10 mouse cellular contexts compared by ENCODE assay signal in genomic region chr2:165901127-165901384, GRCm38 (mm10). TPM values are rescaled to one million over a fixed set of nuclear protein-coding genes. Genes with fewer than 3 reads are reported as not detected.
DNase-seq lines count a peak whose midpoint lies in the region; ATAC-seq and TF ChIP-seq lines count a peak whose summit lies in the region.
"Had no signal": no experiment of that assay in that cellular context is flagged by ENCODE, and none has a peak within 500 bp of the region (broad histone marks: within the 10 kb centered on the region; RNA-seq: fewer than 3 reads in every experiment).

No protein-coding gene starts in this region.

- intact Hi-C loops in heart, adult 2 months (cut with DNase I): no loop called here

- ATAC-seq in embryonic facial prominence, embryonic 12.5 days (ENCODE audit: insufficient number of reproducible peaks, insufficient read depth, low FRiP score, low TSS enrichment): no peak
- ATAC-seq in liver, embryonic 13.5 days (ENCODE audit: low read depth): no peak

- H3K9ac ChIP-seq in heart, adult 2 months (ENCODE audit: low read depth, low read length): no peak overlapping the region
- H3K9ac ChIP-seq in embryonic facial prominence, embryonic 12.5 days: no peak overlapping the region
- H3K9ac ChIP-seq in liver, embryonic 13.5 days: peak overlapping the region; percentile 27; the same call in 1 of the 2 replicates

- H3K27ac ChIP-seq in heart, embryonic 10.5 days: peak overlapping the region; percentile 94
- no peak overlapping the region for H3K27ac ChIP-seq in heart, adult 2 months
- peak overlapping the region; percentile 58; the same call in 1 of the 2 replicates for H3K27ac ChIP-seq in layer of hippocampus, adult 2 months
- peak overlapping the region; percentile 89 for H3K27ac ChIP-seq in embryonic facial prominence, embryonic 12.5 days
- H3K27ac ChIP-seq in liver, embryonic 13.5 days: peak overlapping the region; percentile 75

- DNase-seq in heart, embryonic 10.5 days (ENCODE audit: low spot score): no peak
- DNase-seq in heart, adult 2 months: no peak
- DNase-seq in layer of hippocampus, adult 2 months (ENCODE audit: low spot score in 2 of 2): no peak
- no peak for DNase-seq in layer of hippocampus, postnatal 36 days
- no peak for DNase-seq in liver, embryonic 13.5 days
- DNase-seq in retina, embryonic 14.5 days (ENCODE audit: low spot score): no peak
- no peak for DNase-seq in cerebellum, adult 18-20 months
- DNase-seq: gastrocnemius, adult 2 months; lung, adult 2 months had no signal

- no peaks in the 10 kb centered on the region for H3K79me2 ChIP-seq in heart, adult 2 months (replicated peaks; ENCODE audit: control insufficient read depth, insufficient read depth, low read length)

- no peaks in the 10 kb centered on the region for H3K36me3 ChIP-seq in heart, embryonic 10.5 days
- H3K36me3 ChIP-seq in heart, adult 2 months (ENCODE audit: control insufficient read depth, insufficient read depth, low read length): no peaks in the 10 kb centered on the region
- H3K36me3 ChIP-seq in embryonic facial prominence, embryonic 12.5 days: no peaks in the 10 kb centered on the region
- H3K36me3 ChIP-seq in liver, embryonic 13.5 days: no peaks in the 10 kb centered on the region

- WGBS in heart, embryonic 10.5 days: 35% methylated on average over 3 of the region's 3 CpGs
- WGBS in heart, adult 2 months: 69% methylated on average over 3 of the region's 3 CpGs
- WGBS in embryonic facial prominence, embryonic 12.5 days: 24% methylated on average over 3 of the region's 3 CpGs
- 41% methylated on average over 3 of the region's 3 CpGs for WGBS in liver, embryonic 13.5 days (ENCODE audit: insufficient replicate concordance)

- no peaks in the 10 kb centered on the region for H3K9me3 ChIP-seq in heart, embryonic 10.5 days
- H3K9me3 ChIP-seq in embryonic facial prominence, embryonic 12.5 days: no peaks in the 10 kb centered on the region
- H3K9me3 ChIP-seq in liver, embryonic 13.5 days (replicated peaks): no peaks in the 10 kb centered on the region

- no peak for TF ChIP-seq EP300 in heart, adult 2 months (IDR thresholded peaks at IDR 0.05; ENCODE audit: insufficient read depth, low read depth, low read length)

- H3K4me1 ChIP-seq in heart, embryonic 10.5 days: peaks cover 62% of the 10 kb centered on the region
- H3K4me1 ChIP-seq in heart, adult 2 months (ENCODE audit: control insufficient read depth, insufficient read depth, low read length): peaks cover 3% of the 10 kb centered on the region; the same call in 1 of the 2 replicates
- peaks cover 32% of the 10 kb centered on the region for H3K4me1 ChIP-seq in embryonic facial prominence, embryonic 12.5 days
- peaks cover 54% of the 10 kb centered on the region for H3K4me1 ChIP-seq in liver, embryonic 13.5 days (replicated peaks)

- H3K27me3 ChIP-seq in heart, embryonic 10.5 days (ENCODE audit: insufficient read depth, poor library complexity, severe bottlenecking): no peaks in the 10 kb centered on the region
- no peaks in the 10 kb centered on the region for H3K27me3 ChIP-seq in heart, adult 2 months (ENCODE audit: control insufficient read depth, insufficient read depth, low read length)
- no peaks in the 10 kb centered on the region for H3K27me3 ChIP-seq in embryonic facial prominence, embryonic 12.5 days
- peaks cover under 1% of the 10 kb centered on the region for H3K27me3 ChIP-seq in liver, embryonic 13.5 days

- TF ChIP-seq CTCF in heart, adult 2 months (IDR thresholded peaks at IDR 0.05): no peak
- TF ChIP-seq CTCF in layer of hippocampus, adult 2 months (conservative IDR thresholded peaks at IDR 0.05): no peak

- H3K4me3 ChIP-seq in heart, embryonic 10.5 days: no peak overlapping the region
- H3K4me3 ChIP-seq in heart, adult 2 months: no peak overlapping the region
- no peak overlapping the region for H3K4me3 ChIP-seq in layer of hippocampus, adult 2 months
- no peak overlapping the region for H3K4me3 ChIP-seq in embryonic facial prominence, embryonic 12.5 days
- H3K4me3 ChIP-seq in liver, embryonic 13.5 days (replicated peaks): no peak overlapping the region

- peak overlapping the region; percentile 21; the same call in 1 of the 2 replicates for H3K4me2 ChIP-seq in embryonic facial prominence, embryonic 12.5 days (replicated peaks)
- peak overlapping the region; percentile 10; the same call in 1 of the 2 replicates for H3K4me2 ChIP-seq in liver, embryonic 13.5 days

- TF ChIP-seq POLR2A in heart, adult 2 months (IDR thresholded peaks at IDR 0.05; ENCODE audit: insufficient read depth, low read depth, low read length): no peak

RNA-seq across cellular contexts. Expression of gene Zmynd8, which starts 2.2 kb away (rescaled TPM):
- 57.1 and 58.5 TPM in 2 replicates for polyA plus RNA-seq in heart, embryonic 10.5 days (2016; fragmentation: Nextera tagmentation; extraction: Ambion mirVana)
- 10 to 100 TPM; 44.4 to 47.2 TPM for total RNA-seq in heart, adult 2 months (2021)
- 20.4 and 31.2 TPM in 2 replicates for polyA plus RNA-seq in heart, adult 2 months (2012; rRNA removed)
- 100 to 1,000 TPM; 173 to 186 TPM for total RNA-seq in layer of hippocampus, adult 2 months (2021)
- 100 to 1,000 TPM; 162 to 181 TPM for total RNA-seq in layer of hippocampus, postnatal 36 days (2021)
- polyA plus RNA-seq in embryonic facial prominence, embryonic 12.5 days (2016; fragmentation: Nextera tagmentation; extraction: Ambion mirVana): 58.9 and 64.2 TPM in 2 replicates
- polyA plus RNA-seq in liver, embryonic 13.5 days (2015; fragmentation: Nextera tagmentation; extraction: Ambion mirVana): 26.5 and 28.3 TPM in 2 replicates
